Mouse (Mus musculus): ENCODE data around the gene Drc7. TPM values are rescaled to one million over a fixed set of nuclear protein-coding genes. Genes with fewer than 3 reads are reported as not detected.

The Drc7 gene
- polyA plus RNA-seq, 1 experiment from 2014 or later: 0.32 TPM

DNA sequence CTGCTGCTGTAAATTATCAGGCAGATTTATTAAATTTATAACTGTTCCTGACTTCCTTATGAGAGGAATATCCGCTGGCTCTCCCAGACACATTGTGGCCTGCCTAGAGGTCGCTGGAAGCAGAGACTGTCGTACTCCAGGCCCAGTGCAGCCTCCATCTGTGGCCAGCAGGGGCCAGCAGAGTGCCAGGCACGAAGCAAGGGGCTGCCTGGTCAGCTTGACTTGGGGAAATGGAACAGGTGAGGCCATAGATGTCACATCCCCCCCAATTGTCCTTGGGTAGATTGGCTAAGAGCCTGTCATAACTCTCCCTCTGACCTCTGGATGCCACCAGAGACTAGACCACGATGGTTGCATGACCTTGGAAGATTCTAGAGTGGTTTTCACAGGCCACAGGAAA, 44.1 kb downstream of the Drc7 start:
- Histone ChIP-seq H3K4me1 (no peaks in the 10 kb centered on the region), H3K9me3 (no peaks in the 10 kb centered on the region), H3K36me3 (peaks cover 90% of the 10 kb centered on the region), H3K9ac (no peak overlapping the region), H3K27ac (no peak overlapping the region), H3K4me2 (no peak overlapping the region), H3K27me3 (no peaks in the 10 kb centered on the region), H3K4me3 (no peak overlapping the region)
- WGBS: 32% methylated on average over 5 of the region's 5 CpGs
- ATAC-seq (ENCODE audit: insufficient number of reproducible peaks, insufficient read depth, low FRiP score, low TSS enrichment, low read depth): no peak

DNA sequence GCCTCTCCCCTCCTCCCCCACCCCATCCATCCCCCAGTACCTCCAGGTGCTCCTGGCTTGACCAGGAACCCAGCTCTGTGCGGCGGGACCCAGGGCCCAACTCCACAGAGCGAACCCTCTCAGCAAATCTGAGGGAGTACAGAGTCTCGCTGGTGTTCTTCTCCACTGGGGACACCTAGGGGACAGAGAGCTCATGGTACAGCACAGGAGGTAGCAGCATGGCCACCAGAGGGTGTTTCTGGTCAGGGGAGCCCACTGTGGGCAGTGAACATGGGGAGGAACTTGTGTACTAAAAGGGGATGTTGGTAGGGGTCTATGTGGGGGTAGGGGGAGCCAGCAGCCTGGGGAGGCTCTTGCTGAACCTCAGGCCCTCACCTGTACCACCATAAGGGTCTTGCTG, 47.1 kb downstream of the Drc7 start:
- H3K4me3 ChIP-seq: no peak overlapping the region
- no peak for ATAC-seq (ENCODE audit: insufficient number of reproducible peaks, insufficient read depth, low FRiP score, low TSS enrichment, low read depth)
- H3K27ac ChIP-seq: no peak overlapping the region
- H3K36me3 ChIP-seq: peaks cover 77% of the 10 kb centered on the region
- no peaks in the 10 kb centered on the region for H3K9me3 ChIP-seq
- no peak overlapping the region for H3K4me2 ChIP-seq
- H3K27me3 ChIP-seq: no peaks in the 10 kb centered on the region
- whole genome bisulfite sequencing: 82% methylated on average over 4 of the region's 4 CpGs
- H3K4me1 ChIP-seq: no peaks in the 10 kb centered on the region
- H3K9ac ChIP-seq: no peak overlapping the region

DNA sequence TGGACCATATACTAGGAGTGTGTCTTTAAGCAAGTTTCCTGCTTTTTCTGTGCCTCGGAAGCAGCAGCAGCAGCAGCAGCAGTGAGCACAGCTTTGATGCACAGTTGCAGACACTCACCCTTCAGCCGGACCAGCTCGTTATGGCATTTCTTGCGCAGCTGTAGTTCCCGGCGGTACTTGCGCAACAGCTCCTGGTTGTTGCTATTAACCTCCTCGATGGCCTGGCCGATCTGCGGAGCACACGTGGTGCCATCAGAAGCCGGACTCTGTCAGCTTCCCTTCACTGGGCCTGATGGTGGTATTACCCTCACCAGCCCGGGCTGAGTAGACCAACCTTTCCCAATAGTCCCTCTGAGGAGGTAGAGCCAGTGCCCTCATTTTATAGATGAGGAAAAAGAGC, 52.4 kb downstream of the Drc7 start:
- Histone ChIP-seq H3K27ac (no peak overlapping the region), H3K9me3 (no peaks in the 10 kb centered on the region), H3K36me3 (peaks cover 44% of the 10 kb centered on the region), H3K4me3 (no peak overlapping the region), H3K27me3 (no peaks in the 10 kb centered on the region), H3K4me1 (no peaks in the 10 kb centered on the region), H3K4me2 (no peak overlapping the region), H3K9ac (no peak overlapping the region)
- WGBS: 88% methylated on average over 13 of the region's 13 CpGs
- ATAC-seq (ENCODE audit: insufficient number of reproducible peaks, insufficient read depth, low FRiP score, low TSS enrichment, low read depth): no peak

DNA sequence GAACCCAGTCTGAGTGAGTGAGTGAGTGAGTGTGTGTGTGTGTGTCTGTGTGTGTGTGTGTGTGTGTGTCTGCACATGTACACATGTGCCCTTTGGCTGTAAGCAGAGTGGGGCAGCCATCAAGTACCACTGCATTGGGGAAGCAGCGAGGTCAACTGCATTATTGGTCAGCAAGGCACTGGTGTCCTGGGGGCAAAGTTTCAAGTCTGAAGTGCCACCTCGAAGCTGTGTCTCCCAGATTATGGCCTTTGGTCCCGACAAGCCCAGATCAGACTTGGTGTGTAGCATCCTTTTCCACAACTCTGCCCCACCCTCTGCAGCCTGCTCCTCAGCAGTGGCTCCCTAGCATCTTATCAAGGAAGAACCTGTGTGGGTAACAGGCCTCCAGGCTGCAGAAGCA, 57.7 kb downstream of the Drc7 start:
- Histone ChIP-seq H3K9me3 (no peaks in the 10 kb centered on the region), H3K27ac (no peak overlapping the region)

DNA sequence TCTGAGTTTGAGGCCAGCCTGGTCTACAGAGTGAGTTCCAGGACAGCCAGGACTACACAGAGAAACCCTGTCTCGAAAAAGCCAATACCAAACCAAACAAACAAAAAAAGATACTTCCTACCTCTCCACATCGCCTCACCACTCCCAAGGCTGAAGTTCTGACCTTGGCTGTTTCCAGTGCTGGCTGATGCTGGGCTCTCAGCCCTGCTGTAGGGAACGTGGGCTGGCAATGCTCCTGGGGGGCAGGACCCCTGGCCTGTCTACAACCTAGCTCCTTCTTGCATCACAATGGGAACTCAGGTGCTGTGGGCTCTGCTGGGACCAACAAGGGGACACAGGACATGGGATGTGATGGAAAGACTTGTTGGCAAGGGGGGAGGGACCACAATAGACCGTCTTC, 58.2 kb downstream of the Drc7 start:
- ATAC-seq (ENCODE audit: insufficient number of reproducible peaks, insufficient read depth, low FRiP score, low TSS enrichment, low read depth): no peak
- H3K36me3 ChIP-seq: 0 out of 2 replicates have a peak, but pooled peaks cover 11% of the 10 kb centered on the region
- 75% methylated on average over 4 of the region's 4 CpGs for WGBS

More for the DNA sequence above, 57.7 kb downstream of the Drc7 start:
- H3K9ac ChIP-seq: no peak overlapping the region
- 0 out of 2 replicates have a peak, but pooled peaks cover 12% of the 10 kb centered on the region for H3K36me3 ChIP-seq
- H3K4me3 ChIP-seq: no peak overlapping the region
- ATAC-seq (ENCODE audit: insufficient number of reproducible peaks, insufficient read depth, low FRiP score, low TSS enrichment, low read depth): no peak
- H3K27me3 ChIP-seq: no peaks in the 10 kb centered on the region
- H3K4me2 ChIP-seq: no peak overlapping the region
- 83% methylated on average over 3 of the region's 3 CpGs for WGBS
- no peaks in the 10 kb centered on the region for H3K4me1 ChIP-seq

DNA sequence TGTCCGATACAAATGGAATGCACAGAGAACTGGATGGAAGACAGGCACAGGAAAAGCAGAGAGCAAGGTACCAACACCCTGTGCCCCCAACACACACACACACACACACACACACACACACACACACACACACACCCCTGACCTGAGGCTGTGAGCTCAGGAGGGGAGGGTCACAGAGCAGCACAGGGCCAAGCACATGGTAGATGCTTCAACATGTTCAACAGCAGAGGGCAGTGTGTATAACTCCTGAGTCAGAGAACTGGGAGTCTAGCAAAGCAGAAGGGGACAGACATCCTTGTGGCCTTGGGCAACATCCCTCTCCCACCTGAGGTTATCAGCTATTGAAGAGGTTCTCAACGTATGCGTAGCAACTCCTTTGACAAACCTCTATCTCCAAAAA, 58.8 kb downstream of the Drc7 start:
- Histone ChIP-seq H3K27me3 (no peaks in the 10 kb centered on the region), H3K36me3 (0 out of 2 replicates have a peak, but pooled peaks cover 5% of the 10 kb centered on the region), H3K4me3 (no peak overlapping the region), H3K4me2 (no peak overlapping the region), H3K4me1 (no peaks in the 10 kb centered on the region), H3K9me3 (no peaks in the 10 kb centered on the region), H3K9ac (no peak overlapping the region), H3K27ac (no peak overlapping the region)
- WGBS: 57% methylated on average over 3 of the region's 3 CpGs
- ATAC-seq (ENCODE audit: insufficient number of reproducible peaks, insufficient read depth, low FRiP score, low TSS enrichment, low read depth): 0 out of 2 replicates have a peak, but pooled peaks have one; percentile 52

More for the DNA sequence above, 58.2 kb downstream of the Drc7 start:
- Histone ChIP-seq H3K9ac (no peak overlapping the region), H3K27me3 (no peaks in the 10 kb centered on the region), H3K4me1 (no peaks in the 10 kb centered on the region), H3K4me2 (no peak overlapping the region), H3K27ac (no peak overlapping the region), H3K4me3 (no peak overlapping the region), H3K9me3 (no peaks in the 10 kb centered on the region)

DNA sequence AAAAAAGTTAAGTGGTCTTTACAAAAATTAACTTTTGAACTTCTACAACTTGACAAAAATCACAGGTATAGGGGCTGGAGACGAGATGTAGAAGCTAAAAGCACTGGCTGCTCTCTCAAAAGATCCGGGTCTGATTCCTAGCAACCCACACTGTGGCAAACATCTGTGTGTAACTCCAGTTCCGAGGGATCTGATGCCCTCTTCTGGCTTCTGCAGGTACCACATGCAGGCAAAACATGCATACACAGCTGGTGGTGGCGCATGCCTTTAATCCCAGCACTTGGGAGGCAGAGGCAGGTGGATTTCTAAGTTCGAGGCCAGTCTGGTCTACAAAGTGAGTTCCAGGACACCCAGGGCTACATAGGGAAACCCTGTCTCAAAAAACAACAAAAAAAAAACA, 68.6 kb downstream of the Drc7 start:
- no peaks in the 10 kb centered on the region for H3K4me1 ChIP-seq
- no peak for ATAC-seq (ENCODE audit: insufficient number of reproducible peaks, insufficient read depth, low FRiP score, low TSS enrichment, low read depth)
- no peak overlapping the region for H3K4me3 ChIP-seq
- H3K27ac ChIP-seq: no peak overlapping the region
- H3K36me3 ChIP-seq: peaks cover 14% of the 10 kb centered on the region; the same call in 1 of the 2 replicates
- WGBS: 87% methylated on average over 5 of the region's 5 CpGs
- H3K9me3 ChIP-seq: no peaks in the 10 kb centered on the region
- H3K4me2 ChIP-seq: no peak overlapping the region
- H3K9ac ChIP-seq: no peak overlapping the region
- H3K27me3 ChIP-seq: no peaks in the 10 kb centered on the region

DNA sequence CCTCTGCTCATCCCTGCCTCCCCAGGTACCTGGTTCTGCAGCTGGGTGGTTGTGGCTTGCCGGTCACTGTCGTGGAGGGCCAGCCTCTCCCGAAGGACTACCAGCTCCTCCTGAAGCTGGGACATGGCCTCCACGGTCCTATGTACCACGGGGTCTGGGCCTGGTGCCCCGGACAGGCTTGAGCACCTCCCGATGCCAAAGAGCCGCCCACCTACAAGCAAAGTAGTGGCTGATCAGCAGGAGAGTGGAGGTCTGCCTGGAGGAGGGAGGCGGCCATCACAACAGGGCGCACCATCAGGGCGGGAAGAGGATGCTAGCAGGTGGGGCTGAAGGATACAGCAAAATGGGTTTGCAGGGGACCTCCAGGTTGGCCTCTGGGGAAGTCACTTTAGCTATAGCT, 71.6 kb downstream of the Drc7 start:
- Histone ChIP-seq H3K4me2 (no peak overlapping the region), H3K4me1 (no peaks in the 10 kb centered on the region), H3K9me3 (no peaks in the 10 kb centered on the region), H3K27ac (no peak overlapping the region), H3K9ac (no peak overlapping the region), H3K27me3 (no peaks in the 10 kb centered on the region), H3K36me3 (peaks cover 21% of the 10 kb centered on the region; the same call in 1 of the 2 replicates), H3K4me3 (no peak overlapping the region)
- ATAC-seq (ENCODE audit: insufficient number of reproducible peaks, insufficient read depth, low FRiP score, low TSS enrichment, low read depth): no peak
- 87% methylated on average over 11 of the region's 11 CpGs for WGBS

DNA sequence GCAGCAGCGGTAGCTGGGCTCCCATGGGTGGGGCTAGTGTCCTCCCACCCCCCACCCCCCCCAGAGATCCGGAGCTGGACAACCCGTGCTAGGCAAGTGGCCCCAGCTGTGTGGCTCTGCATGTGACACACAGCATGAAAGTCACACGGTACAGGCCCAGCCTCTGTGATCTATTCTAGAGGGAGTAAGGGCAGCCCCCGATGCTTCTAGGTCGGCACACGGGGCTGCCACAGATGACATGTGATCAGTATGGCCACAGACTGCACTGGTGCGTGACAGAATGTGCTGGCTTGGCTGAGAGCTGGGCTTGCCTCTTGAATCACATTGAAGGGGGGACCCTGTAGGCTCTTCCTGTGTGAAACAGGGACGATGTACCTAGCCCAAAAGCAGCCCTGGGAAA, 72.8 kb downstream of the Drc7 start:
- no peak for ATAC-seq (ENCODE audit: insufficient number of reproducible peaks, insufficient read depth, low FRiP score, low TSS enrichment, low read depth)

More for the DNA sequence above, 72.8 kb downstream of the Drc7 start:
- Histone ChIP-seq H3K4me3 (no peak overlapping the region), H3K9ac (no peak overlapping the region), H3K36me3 (peaks cover 28% of the 10 kb centered on the region; the same call in 1 of the 2 replicates), H3K27ac (no peak overlapping the region), H3K27me3 (no peaks in the 10 kb centered on the region), H3K4me2 (no peak overlapping the region), H3K4me1 (no peaks in the 10 kb centered on the region), H3K9me3 (no peaks in the 10 kb centered on the region)
- 73% methylated on average over 9 of the region's 9 CpGs for WGBS

Other genes with a start within 250 kb of the Drc7 start
- gene Ccl17, start 244.7 kb upstream of the Drc7 start, polyA plus RNA-seq (2015; fragmentation: Nextera tagmentation; extraction: Ambion mirVana): not detected in 2 replicates
- gene Coq9, start 216.8 kb upstream of the Drc7 start, polyA plus RNA-seq (2015; fragmentation: Nextera tagmentation; extraction: Ambion mirVana): 61.8 and 65.9 TPM in 2 replicates
- gene Ciapin1, start 216.7 kb upstream of the Drc7 start, polyA plus RNA-seq (2015; fragmentation: Nextera tagmentation; extraction: Ambion mirVana): 109 and 123 TPM in 2 replicates
- 152 and 159 TPM in 2 replicates for gene Polr2c, start 197.7 kb upstream of the Drc7 start, polyA plus RNA-seq (2015; fragmentation: Nextera tagmentation; extraction: Ambion mirVana)
- gene Dok4, start 178.8 kb upstream of the Drc7 start, polyA plus RNA-seq (2015; fragmentation: Nextera tagmentation; extraction: Ambion mirVana): 23.2 and 23.7 TPM in 2 replicates
- 38.0 and 40.7 TPM in 2 replicates for gene Ccdc102a, start 137.0 kb upstream of the Drc7 start, polyA plus RNA-seq (2015; fragmentation: Nextera tagmentation; extraction: Ambion mirVana)
- 0.07 and 0.12 TPM in 2 replicates for gene Adgrg5, start 131.4 kb upstream of the Drc7 start, polyA plus RNA-seq (2015; fragmentation: Nextera tagmentation; extraction: Ambion mirVana)
- gene Adgrg1, start 80.4 kb upstream of the Drc7 start, polyA plus RNA-seq (2015; fragmentation: Nextera tagmentation; extraction: Ambion mirVana): 18.4 and 19.8 TPM in 2 replicates
- gene Adgrg3, start 37.4 kb upstream of the Drc7 start, polyA plus RNA-seq (2015; fragmentation: Nextera tagmentation; extraction: Ambion mirVana): 2.1 and 2.8 TPM in 2 replicates
- 24.7 and 27.5 TPM in 2 replicates for gene Katnb1, start 26.1 kb downstream of the Drc7 start, polyA plus RNA-seq (2015; fragmentation: Nextera tagmentation; extraction: Ambion mirVana)
- gene Kifc3, start 147.7 kb downstream of the Drc7 start, polyA plus RNA-seq (2015; fragmentation: Nextera tagmentation; extraction: Ambion mirVana): 10.6 and 12.2 TPM in 2 replicates

Measured in embryonic facial prominence, embryonic 13.5 days (tissue).